Mouse (Mus musculus) CH12.LX (cell line): Measurements from ENCODE around the gene B3galt2.

Source experiments
- KAT2A ChIP-seq: IDR thresholded peaks from 2 replicates; pipeline ENCODE4 v1.6.1; 2012; ENCODE audit warnings: low read length, improper control_type of control experiment, inconsistent platforms; ENCODE audit not compliant: insufficient replicate concordance
- MAZ ChIP-seq: IDR thresholded peaks from 2 replicates; pipeline ENCODE4 v1.6.1; 2012; ENCODE audit warnings: low read depth, mild to moderate bottlenecking, inconsistent platforms, low read length, improper control_type of control experiment, moderate library complexity
- POLR2AphosphoS2 ChIP-seq: IDR thresholded peaks from 2 replicates; pipeline ENCODE4 v1.6.1; 2011; ENCODE audit warnings: low read depth, low read length, improper control_type of control experiment

GRCm38 (mm10) chr1:143632854-143633587 is 7.4 kb upstream of the B3galt2 start:
- no peak for TF ChIP-seq POLR2AphosphoS2
- no peak for TF ChIP-seq KAT2A
- no peak for TF ChIP-seq MAZ
